Mouse (Mus musculus) myocyte (in vitro differentiated cells): ENCODE measurements around the gene Sorcs2. TPM values are rescaled to one million over a fixed set of nuclear protein-coding genes. Genes with fewer than 3 reads are reported as not detected.
"Not testable (repeated sequence)": the region's sequence is repeated elsewhere in the genome, so short reads cannot be mapped to it uniquely, and the experiment has no call there.

Experiments
- H3K27me3 ChIP-seq: one replicate; pipeline ENCODE4 v1.6.1; 2011; ENCODE audit not compliant: control insufficient read depth, insufficient read depth, insufficient read length
- H3K36me3 ChIP-seq: one replicate; pipeline ENCODE4 v1.6.1; 2011; ENCODE audit not compliant: control insufficient read depth, insufficient read depth
- H3K4me2 ChIP-seq: one replicate; pipeline ENCODE4 v1.6.1; 2011; ENCODE audit warnings: low read depth, control low read depth
- H3K4me3 ChIP-seq: one replicate; pipeline ENCODE4 v1.5.1; 2011; ENCODE audit warnings: mild to moderate bottlenecking, control low read depth, moderate library complexity
- H3K79me2 ChIP-seq: one replicate; pipeline ENCODE4 v1.6.1; 2011; ENCODE audit not compliant: control insufficient read depth, insufficient read depth
- H3ac ChIP-seq: one replicate; pipeline ENCODE4 v1.6.1; 2011; ENCODE audit not compliant: control insufficient read depth, insufficient read length
- CEBPB ChIP-seq: IDR thresholded peaks from 2 replicates; pipeline ENCODE4 v1.6.1; 2011; ENCODE audit warnings: mild to moderate bottlenecking, moderate library complexity; ENCODE audit not compliant: poor library complexity, insufficient read depth, severe bottlenecking
- E2F4 ChIP-seq: IDR thresholded peaks from one replicate; pipeline ENCODE4 v1.6.1; 2011; ENCODE audit warnings: mild to moderate bottlenecking, control low read depth, moderate library complexity; ENCODE audit not compliant: insufficient read depth
- MAX ChIP-seq: IDR thresholded peaks from one replicate; pipeline ENCODE4 v1.6.1; 2011; ENCODE audit warnings: low read depth, mild to moderate bottlenecking, control low read depth
- MYOD1 ChIP-seq, 3 experiments: IDR thresholded peaks; one replicate each; pipeline ENCODE4 v1.6.1; 2011; ENCODE audit warnings: control low read depth in 2 of 3, low read depth in 2 of 3, mild to moderate bottlenecking in 2 of 3, moderate library complexity in 1 of 3; ENCODE audit not compliant: insufficient read length in 2 of 3, control insufficient read depth in 1 of 3
- MYOG ChIP-seq, 3 experiments: IDR thresholded peaks; one replicate each; pipeline ENCODE4 v1.6.1; 2011; ENCODE audit warnings: control low read depth in 2 of 3, low read depth in 2 of 3, mild to moderate bottlenecking in 2 of 3; ENCODE audit not compliant: insufficient read length in 2 of 3, control insufficient read depth in 1 of 3, insufficient read depth in 1 of 3
- POLR2A ChIP-seq: IDR thresholded peaks from one replicate; pipeline ENCODE4 v1.6.1; 2011; ENCODE audit warnings: low read depth, mild to moderate bottlenecking, control low read depth, moderate library complexity; ENCODE audit not compliant: insufficient read length
- POLR2AphosphoS2 ChIP-seq: IDR thresholded peaks from one replicate; pipeline ENCODE4 v1.6.1; 2011; ENCODE audit warnings: low read depth, control low read depth; ENCODE audit not compliant: insufficient read length
- REST ChIP-seq: IDR thresholded peaks from one replicate; pipeline ENCODE4 v1.6.1; 2011; ENCODE audit warnings: mild to moderate bottlenecking, control low read depth, moderate library complexity; ENCODE audit not compliant: insufficient read depth, insufficient read length
- SRF ChIP-seq: IDR thresholded peaks from one replicate; pipeline ENCODE4 v1.6.1; 2011; ENCODE audit warnings: low read depth; ENCODE audit not compliant: control insufficient read depth, insufficient read length
- TCF12 ChIP-seq: IDR thresholded peaks from one replicate; pipeline ENCODE4 v1.6.1; 2011; ENCODE audit warnings: mild to moderate bottlenecking, control low read depth; ENCODE audit not compliant: poor library complexity, insufficient read depth, severe bottlenecking
- TCF3 ChIP-seq: IDR thresholded peaks from one replicate; pipeline ENCODE4 v1.6.1; 2011; ENCODE audit warnings: low read depth, control low read depth; ENCODE audit not compliant: insufficient read length
- USF1 ChIP-seq: IDR thresholded peaks from one replicate; pipeline ENCODE4 v1.6.1; 2011; ENCODE audit warnings: low read depth, mild to moderate bottlenecking, control low read depth, moderate library complexity
- polyA plus RNA-seq: library from polyadenylated mRNA; unstranded; fragments of >200 nt; fragmentation: generic; extraction: Trizol; gene quantifications from one replicate; pipeline ENCODE4 v1.2.1, GENCODE M21; 2012; ENCODE audit warnings: missing spikeins

The Sorcs2 gene
- polyA plus RNA-seq, 1 experiment, result 58.2 TPM

DNA sequence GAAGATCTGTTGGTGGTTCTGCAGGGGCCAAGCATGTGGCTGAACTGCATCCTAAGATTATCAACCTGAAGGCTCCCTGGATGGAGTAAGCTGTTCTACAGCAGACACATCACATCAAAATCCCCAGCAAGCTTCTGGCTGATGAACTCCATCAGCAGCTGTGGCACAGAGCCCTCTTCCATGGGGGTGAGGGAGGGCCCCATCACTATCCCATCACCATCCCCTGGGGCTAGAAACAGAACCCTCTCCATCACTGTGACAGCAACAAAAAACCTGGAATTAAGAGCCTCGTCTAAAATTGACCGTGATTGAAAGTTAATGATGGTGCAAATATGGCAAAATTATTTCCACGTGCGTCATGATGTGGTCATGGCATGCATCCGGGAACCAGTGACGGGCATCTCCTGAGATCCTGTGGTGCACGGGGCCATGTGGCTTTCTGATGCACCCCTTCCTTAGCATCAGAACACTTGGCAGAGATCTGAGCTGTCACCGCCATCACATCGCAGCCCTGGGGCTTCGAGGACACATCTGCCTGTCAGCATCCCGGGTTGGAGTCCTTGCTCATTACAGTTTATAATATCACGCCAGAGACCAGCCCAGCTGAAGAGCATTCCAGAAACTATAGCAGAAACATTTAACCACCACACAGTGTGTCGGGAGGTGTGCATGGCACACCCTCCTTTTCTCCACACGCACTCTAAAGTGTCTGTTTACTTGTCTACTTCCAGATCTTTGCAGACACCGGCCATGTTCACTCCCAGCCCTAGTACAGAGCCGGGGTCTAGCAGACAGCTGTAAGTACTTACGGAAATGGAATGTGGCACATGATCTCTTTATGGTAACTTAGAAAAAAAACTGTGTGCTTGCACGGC, 143.1 kb downstream of the Sorcs2 start:
- Histone ChIP-seq H3ac (no peak overlapping the region), H3K36me3 (no peaks in the 10 kb centered on the region), H3K27me3 (no peaks in the 10 kb centered on the region), H3K4me2 (no peak overlapping the region), H3K79me2 (peaks cover 10% of the 10 kb centered on the region), H3K4me3 (no peak overlapping the region)
- no peak for TF ChIP-seq MAX
- no peak for TF ChIP-seq E2F4
- no peak for TF ChIP-seq TCF3
- no peak for TF ChIP-seq USF1
- TF ChIP-seq POLR2AphosphoS2, result no peak
- TF ChIP-seq MYOG (IDR thresholded peaks at IDR 0.05; ENCODE audit: control insufficient read depth in 1 of 3, insufficient read depth in 1 of 3, insufficient read length in 2 of 3, low read depth in 2 of 3), result no peak
- no peak for TF ChIP-seq CEBPB

DNA sequence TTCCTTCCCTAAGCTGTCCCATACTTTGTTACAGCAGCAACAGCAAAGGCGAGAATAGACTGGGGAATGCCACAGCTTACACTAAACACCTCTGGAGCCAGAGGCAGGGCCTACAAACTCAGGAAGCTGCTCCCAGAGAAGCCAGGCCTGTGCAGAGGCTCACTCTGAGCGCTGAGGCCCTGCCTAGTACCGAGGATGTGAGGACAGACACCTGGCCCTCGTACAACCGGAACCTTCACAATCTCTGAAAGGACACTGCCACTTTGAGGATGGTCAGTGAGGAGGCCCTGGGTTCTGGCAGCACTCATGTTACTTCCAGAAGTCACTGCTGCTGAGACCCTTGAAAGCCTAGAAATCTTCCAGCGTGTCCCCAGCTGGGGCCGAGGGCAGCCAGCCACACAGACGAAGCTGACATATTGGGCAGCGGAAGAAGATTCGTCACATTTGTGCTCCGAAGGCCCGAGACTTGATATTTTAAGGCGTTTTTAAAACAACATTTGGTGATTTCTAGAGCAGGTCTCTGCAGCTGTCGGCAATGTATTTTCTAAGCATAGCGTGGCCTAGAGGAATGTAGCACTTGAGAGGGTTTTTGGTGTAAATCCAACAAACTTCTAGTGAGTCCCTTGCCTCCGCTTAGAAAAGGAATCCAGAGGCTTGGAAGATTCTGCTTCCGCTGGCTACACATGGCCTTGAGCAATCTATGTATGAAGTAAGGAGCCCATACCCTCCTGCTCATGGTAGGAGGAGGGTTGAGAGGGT, 145.0 kb downstream of the Sorcs2 start:
- Histone ChIP-seq H3K4me3 (no peak overlapping the region), H3K4me2 (no peak overlapping the region), H3K27me3 (no peaks in the 10 kb centered on the region), H3K79me2 (peaks cover 5% of the 10 kb centered on the region), H3K36me3 (no peaks in the 10 kb centered on the region), H3ac (no peak overlapping the region)
- TF ChIP-seq POLR2A, result no peak
- TF ChIP-seq MYOD1 (IDR thresholded peaks at IDR 0.05; ENCODE audit: control insufficient read depth in 1 of 3, insufficient read length in 2 of 3, low read depth in 2 of 3), result no peak
- TF ChIP-seq MYOG (IDR thresholded peaks at IDR 0.05; ENCODE audit: control insufficient read depth in 1 of 3, insufficient read depth in 1 of 3, insufficient read length in 2 of 3, low read depth in 2 of 3), result no peak
- TF ChIP-seq MAX, result no peak
- TF ChIP-seq REST, result no peak

DNA sequence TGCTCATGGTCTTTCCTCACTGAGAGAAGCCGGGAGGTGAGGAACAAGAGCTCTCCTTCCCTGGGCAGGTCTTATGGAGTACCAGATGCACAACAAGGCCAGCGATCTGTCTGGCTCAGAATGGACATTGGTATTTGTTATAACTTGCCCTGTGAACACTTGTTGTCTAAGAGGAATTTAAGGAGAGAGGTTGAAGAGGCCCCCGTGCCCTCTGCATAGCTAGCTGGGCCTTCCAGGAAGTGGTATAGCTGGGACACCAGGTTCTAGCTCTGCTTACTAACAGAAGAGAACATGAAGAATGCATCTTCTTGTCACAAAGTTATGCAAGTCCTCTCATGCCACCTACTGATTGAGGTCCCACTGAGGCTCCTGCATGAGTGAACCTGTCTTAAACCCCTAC, 149.9 kb downstream of the Sorcs2 start:
- TF ChIP-seq USF1, result no peak
- no peak for TF ChIP-seq MYOD1 (IDR thresholded peaks at IDR 0.05; ENCODE audit: control insufficient read depth in 1 of 3, insufficient read length in 2 of 3, low read depth in 2 of 3)
- TF ChIP-seq CEBPB, result no peak
- TF ChIP-seq MYOG (IDR thresholded peaks at IDR 0.05; ENCODE audit: control insufficient read depth in 1 of 3, insufficient read depth in 1 of 3, insufficient read length in 2 of 3, low read depth in 2 of 3), result no peak
- TF ChIP-seq TCF3, result no peak
- TF ChIP-seq TCF12, result no peak
- TF ChIP-seq E2F4, result no peak
- no peak for TF ChIP-seq POLR2AphosphoS2
- TF ChIP-seq REST, result no peak
- no peak for TF ChIP-seq POLR2A
- TF ChIP-seq MAX, result no peak
- TF ChIP-seq SRF, result no peak
- H3K4me2 ChIP-seq, result no peak overlapping the region
- no peaks in the 10 kb centered on the region for H3K27me3 ChIP-seq

DNA sequence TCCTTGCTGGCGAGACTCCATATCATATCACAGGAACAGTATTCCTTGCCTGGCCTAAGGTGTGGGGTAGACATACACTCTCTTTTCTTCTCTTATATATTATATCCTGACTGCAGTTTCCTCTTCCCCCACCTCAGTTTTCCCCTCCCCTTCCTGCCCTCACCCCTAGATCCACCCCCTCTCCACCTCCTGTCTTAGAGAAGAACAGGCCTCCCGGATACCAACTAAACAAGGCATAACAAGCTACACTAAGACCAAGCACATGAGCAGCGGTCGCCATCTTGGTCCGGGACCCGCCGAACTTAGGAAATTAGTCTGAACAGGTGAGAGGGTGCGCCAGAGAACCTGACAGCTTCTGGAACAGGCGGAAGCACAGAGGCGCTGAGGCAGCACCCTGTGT, 160.4 kb downstream of the Sorcs2 start:
- not testable (repeated sequence) for H3K4me2 ChIP-seq, H3ac ChIP-seq, H3K36me3 ChIP-seq, H3K27me3 ChIP-seq, H3K4me3 ChIP-seq
- H3K79me2 ChIP-seq, result peaks cover 11% of the 10 kb centered on the region

More for the DNA sequence above, 149.9 kb downstream of the Sorcs2 start:
- Histone ChIP-seq H3ac (no peak overlapping the region), H3K4me3 (no peak overlapping the region), H3K36me3 (no peaks in the 10 kb centered on the region), H3K79me2 (peaks cover 4% of the 10 kb centered on the region)

DNA sequence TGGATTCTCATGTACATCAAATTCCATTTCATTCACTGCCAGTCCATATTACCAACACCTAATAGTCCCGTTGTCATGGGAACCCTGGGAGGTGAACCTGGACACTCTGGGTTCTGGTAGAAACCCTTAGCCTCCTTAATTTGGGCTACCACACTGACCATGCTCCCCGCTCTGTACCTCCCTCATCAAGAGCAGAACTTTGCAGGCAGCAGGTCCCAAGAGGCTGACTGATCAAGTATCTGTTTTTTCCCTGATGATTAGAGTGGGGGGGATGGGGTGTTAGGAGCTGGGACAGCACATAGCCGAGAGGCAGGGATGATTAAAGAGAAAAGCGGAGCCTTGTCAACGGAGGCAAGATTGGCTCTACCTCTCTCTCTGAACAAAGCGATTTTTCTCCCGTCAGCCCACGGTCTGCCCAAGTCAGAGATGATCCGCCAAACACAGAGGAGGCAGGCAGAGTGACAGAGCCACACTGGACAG, 167.6 kb downstream of the Sorcs2 start:
- TF ChIP-seq MYOD1 (IDR thresholded peaks at IDR 0.05; ENCODE audit: control insufficient read depth in 1 of 3, insufficient read length in 2 of 3, low read depth in 2 of 3) (no peak), REST (no peak), TCF12 (no peak), POLR2A (no peak)
- Histone ChIP-seq H3K27me3 (no peaks in the 10 kb centered on the region), H3K4me3 (no peak overlapping the region), H3K36me3 (no peaks in the 10 kb centered on the region), H3ac (no peak overlapping the region), H3K4me2 (no peak overlapping the region), H3K79me2 (peaks cover 11% of the 10 kb centered on the region)
